Mouse (Mus musculus): ENCODE results near the gene Bri3bp. TPM values are rescaled to one million over a fixed set of nuclear protein-coding genes. Genes with fewer than 3 reads are reported as not detected.

Gene Bri3bp
- polyA plus RNA-seq, 1 experiment from 2014 or later = 25.3 TPM

DNA sequence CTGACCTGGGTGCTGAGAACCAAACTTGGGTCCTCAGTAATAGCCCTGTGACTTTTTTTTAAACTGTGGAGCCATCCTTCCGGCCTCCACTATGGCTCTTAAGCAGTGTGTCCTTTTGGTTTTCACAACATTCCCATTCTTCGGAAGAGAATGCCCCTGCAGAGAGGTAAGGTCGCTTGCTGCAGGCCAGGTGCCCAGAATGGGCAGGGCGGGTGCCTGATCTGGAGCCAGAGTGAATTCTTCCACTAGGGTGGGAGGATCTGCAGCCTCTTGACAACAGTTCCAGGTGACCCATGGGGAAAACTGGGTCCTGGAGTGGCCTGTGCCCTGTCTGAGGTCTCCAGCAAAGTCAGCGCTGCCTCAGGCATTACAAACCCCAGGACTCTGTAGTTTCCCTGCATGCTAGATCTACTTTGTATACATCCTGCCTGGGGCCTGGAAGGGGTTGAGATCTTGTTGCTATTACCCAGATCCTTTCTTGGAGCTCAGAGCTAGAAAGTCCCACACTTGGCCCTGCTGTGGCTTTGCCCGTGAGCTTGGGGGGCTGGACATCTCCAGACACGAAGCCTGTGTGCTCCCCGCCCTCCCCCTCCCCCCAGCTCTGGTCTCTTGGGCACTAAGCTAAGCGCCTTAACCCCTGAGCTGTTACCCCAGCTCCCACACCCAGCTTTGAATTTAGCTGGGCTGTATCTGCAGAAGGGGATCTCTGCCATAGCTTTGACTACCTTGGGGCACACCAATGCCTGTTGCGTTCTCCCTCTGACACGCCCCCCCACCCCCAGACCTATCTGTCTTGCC lies 39.3 kb downstream of the Bri3bp start:
- WGBS = 63% methylated on average over 11 of the region's 11 CpGs
- Histone ChIP-seq H3K27me3 (ENCODE audit: control insufficient read depth, insufficient read depth, low read length) (no peaks in the 10 kb centered on the region), H3K9ac (ENCODE audit: low read length) (peak overlapping the region; percentile 27), H3K4me2 (replicated peaks; ENCODE audit: low read depth) (no peak overlapping the region; the same call in 1 of the 2 replicates), H3K9me3 (ENCODE audit: control insufficient read depth, low read length) (no peaks in the 10 kb centered on the region), H3K27ac (replicated peaks) (no peak overlapping the region; the same call in 1 of the 2 replicates), H3K4me3 (ENCODE audit: low read depth, low read length) (no peak overlapping the region), H3K4me1 (replicated peaks; ENCODE audit: control insufficient read depth, insufficient read depth) (peaks cover 5% of the 10 kb centered on the region; the same call in 1 of the 2 replicates), H3K36me3 (ENCODE audit: control insufficient read depth, insufficient read depth, low read length) (no peaks in the 10 kb centered on the region; the same call in 1 of the 2 replicates)
- TF ChIP-seq EP300 (optimal IDR thresholded peaks at IDR 0.05) = no peak
- no peak for TF ChIP-seq CTCF (IDR thresholded peaks at IDR 0.05; ENCODE audit: low read depth)
- DNase-seq (ENCODE audit: low spot score) (no peak), ATAC-seq (ENCODE audit: low FRiP score, low TSS enrichment) (no peak)

DNA sequence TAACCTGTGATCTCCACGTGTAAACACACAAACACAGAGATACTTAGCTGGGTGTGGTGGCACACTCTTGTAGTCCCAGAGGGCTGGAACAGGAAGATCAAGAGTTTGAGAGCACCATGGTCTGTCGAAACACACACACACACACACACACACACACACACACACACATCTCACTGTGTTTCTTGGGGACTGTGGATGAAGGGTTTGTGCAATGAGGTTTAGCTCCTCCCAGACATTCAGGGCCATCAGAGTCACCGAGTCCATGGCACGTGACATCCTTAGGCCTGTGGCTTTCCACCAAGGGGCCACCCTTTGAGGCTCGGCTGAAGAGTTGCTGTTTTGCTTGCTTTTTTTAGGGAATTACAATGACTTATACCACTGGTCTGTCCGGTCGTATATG lies 41.1 kb downstream of the Bri3bp start:
- Histone ChIP-seq H3K27ac (replicated peaks) (no peak overlapping the region), H3K9me3 (ENCODE audit: control insufficient read depth, low read length) (no peaks in the 10 kb centered on the region), H3K27me3 (ENCODE audit: control insufficient read depth, insufficient read depth, low read length) (no peaks in the 10 kb centered on the region), H3K4me1 (replicated peaks; ENCODE audit: control insufficient read depth, insufficient read depth) (no peaks in the 10 kb centered on the region), H3K4me2 (replicated peaks; ENCODE audit: low read depth) (no peak overlapping the region), H3K4me3 (ENCODE audit: low read depth, low read length) (no peak overlapping the region), H3K36me3 (ENCODE audit: control insufficient read depth, insufficient read depth, low read length) (no peaks in the 10 kb centered on the region; the same call in 1 of the 2 replicates), H3K9ac (ENCODE audit: low read length) (no peak overlapping the region)
- WGBS = 86% methylated on average over 7 of the region's 7 CpGs
- DNase-seq (ENCODE audit: low spot score) (no peak), ATAC-seq (ENCODE audit: low FRiP score, low TSS enrichment) (no peak)
- no peak for TF ChIP-seq EP300 (optimal IDR thresholded peaks at IDR 0.05)

- TF ChIP-seq EP300 (optimal IDR thresholded peaks at IDR 0.05) (no peak), CTCF (IDR thresholded peaks at IDR 0.05; ENCODE audit: low read depth) (no peak)
- ATAC-seq (ENCODE audit: low FRiP score, low TSS enrichment) = no peak
- Histone ChIP-seq H3K27ac (replicated peaks) (no peak overlapping the region), H3K9me3 (ENCODE audit: control insufficient read depth, low read length) (no peaks in the 10 kb centered on the region), H3K4me1 (replicated peaks; ENCODE audit: control insufficient read depth, insufficient read depth) (no peaks in the 10 kb centered on the region), H3K9ac (ENCODE audit: low read length) (no peak overlapping the region), H3K36me3 (ENCODE audit: control insufficient read depth, insufficient read depth, low read length) (no peaks in the 10 kb centered on the region; the same call in 1 of the 2 replicates), H3K4me3 (ENCODE audit: low read depth, low read length) (no peak overlapping the region), H3K27me3 (ENCODE audit: control insufficient read depth, insufficient read depth, low read length) (no peaks in the 10 kb centered on the region), H3K4me2 (replicated peaks; ENCODE audit: low read depth) (no peak overlapping the region)
- 76% methylated on average over 5 of the region's 6 CpGs for WGBS
- no peak for DNase-seq (ENCODE audit: low spot score)
Measured at GRCm38 (mm10) chr5:125483712-125484611, 42.6 kb downstream of the Bri3bp start.

DNA sequence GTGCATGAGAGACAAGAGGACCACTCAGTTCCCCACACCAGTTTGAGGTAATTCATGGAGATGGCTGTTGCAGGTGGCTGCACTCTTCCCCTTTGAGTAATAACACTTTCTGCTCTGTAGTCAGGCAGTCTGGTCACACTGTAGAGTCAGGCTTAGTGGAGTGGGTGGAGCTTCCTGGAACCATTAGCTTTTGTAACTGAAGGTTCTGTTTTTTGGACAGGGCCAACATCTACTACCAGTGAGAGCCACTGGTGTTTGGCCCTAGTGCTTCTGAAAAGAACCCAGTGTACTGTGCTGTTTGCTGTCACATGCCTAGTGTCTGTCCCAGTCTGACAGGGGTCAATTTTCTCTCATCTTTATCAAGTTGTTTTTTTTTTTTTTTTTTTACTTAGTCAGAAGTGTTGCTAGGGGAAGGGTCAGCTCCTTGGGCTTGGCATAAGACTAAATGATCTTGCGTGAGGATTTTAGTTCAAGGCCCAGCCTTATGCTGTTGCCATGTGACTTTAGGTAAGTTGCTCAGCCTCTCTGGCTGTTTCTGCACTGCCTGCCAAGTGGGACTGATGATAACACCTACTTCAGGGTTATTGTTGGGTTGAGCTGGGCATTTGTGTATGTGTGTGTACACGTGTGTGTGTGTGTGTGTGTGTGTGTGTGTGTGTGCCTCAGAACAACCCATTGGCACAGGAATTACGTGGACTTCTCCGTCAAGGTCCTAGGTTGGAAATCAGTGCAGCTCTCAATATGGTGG lies 43.8 kb downstream of the Bri3bp start:
- no peaks in the 10 kb centered on the region for H3K4me1 ChIP-seq (replicated peaks; ENCODE audit: control insufficient read depth, insufficient read depth)
- H3K4me3 ChIP-seq (ENCODE audit: low read depth, low read length) = no peak overlapping the region
- no peak overlapping the region for H3K9ac ChIP-seq (ENCODE audit: low read length)
- DNase-seq (ENCODE audit: low spot score) (no peak), ATAC-seq (ENCODE audit: low FRiP score, low TSS enrichment) (no peak)
- no peak overlapping the region for H3K4me2 ChIP-seq (replicated peaks; ENCODE audit: low read depth)
- TF ChIP-seq CTCF (IDR thresholded peaks at IDR 0.05; ENCODE audit: low read depth) (no peak), EP300 (optimal IDR thresholded peaks at IDR 0.05) (no peak)
- WGBS = 83% methylated on average over 4 of the region's 4 CpGs
- H3K36me3 ChIP-seq (ENCODE audit: control insufficient read depth, insufficient read depth, low read length) = peaks cover 4% of the 10 kb centered on the region; the same call in 1 of the 2 replicates
- H3K27ac ChIP-seq (replicated peaks) = no peak overlapping the region
- H3K27me3 ChIP-seq (ENCODE audit: control insufficient read depth, insufficient read depth, low read length) = no peaks in the 10 kb centered on the region
- H3K9me3 ChIP-seq (ENCODE audit: control insufficient read depth, low read length) = no peaks in the 10 kb centered on the region

DNA sequence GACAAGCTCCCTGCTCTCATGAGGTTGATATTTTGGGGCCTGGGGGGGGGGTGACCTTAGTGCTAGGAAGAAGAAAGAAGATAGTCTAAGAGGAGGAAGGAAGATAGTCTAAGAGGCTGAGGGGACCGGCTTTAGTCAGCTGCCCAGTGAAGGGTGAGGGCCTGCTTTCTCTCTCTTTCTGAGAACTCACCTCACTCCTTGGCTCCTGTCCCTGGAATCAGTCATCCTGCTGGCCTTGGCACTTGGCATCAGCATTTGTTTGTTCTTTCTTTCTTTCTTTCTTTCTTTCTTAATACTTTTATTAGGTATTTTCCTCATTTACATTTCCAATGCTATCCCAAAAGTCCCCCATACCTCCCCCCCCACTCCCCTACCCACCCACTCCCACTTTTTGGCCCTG lies 44.7 kb downstream of the Bri3bp start:
- WGBS = 75% methylated on average over 1 of the region's 1 CpGs

More for the DNA sequence above, 44.7 kb downstream of the Bri3bp start:
- H3K36me3 ChIP-seq (ENCODE audit: control insufficient read depth, insufficient read depth, low read length) = peaks cover 7% of the 10 kb centered on the region; the same call in 1 of the 2 replicates
- no peak overlapping the region for H3K4me3 ChIP-seq (ENCODE audit: low read depth, low read length)
- no peak overlapping the region for H3K27ac ChIP-seq (replicated peaks)
- no peaks in the 10 kb centered on the region for H3K4me1 ChIP-seq (replicated peaks; ENCODE audit: control insufficient read depth, insufficient read depth)
- H3K9me3 ChIP-seq (ENCODE audit: control insufficient read depth, low read length) = no peaks in the 10 kb centered on the region
- H3K9ac ChIP-seq (ENCODE audit: low read length) = no peak overlapping the region
- no peak overlapping the region for H3K4me2 ChIP-seq (replicated peaks; ENCODE audit: low read depth)
- no peak for ATAC-seq (ENCODE audit: low FRiP score, low TSS enrichment)
- TF ChIP-seq EP300 (optimal IDR thresholded peaks at IDR 0.05) (no peak), CTCF (IDR thresholded peaks at IDR 0.05; ENCODE audit: low read depth) (no peak)
- DNase-seq (ENCODE audit: low spot score) = no peak
- no peaks in the 10 kb centered on the region for H3K27me3 ChIP-seq (ENCODE audit: control insufficient read depth, insufficient read depth, low read length)

Measured in stomach, postnatal 0 days (tissue).